Mouse (Mus musculus) left cerebral cortex, adult 11 months (tissue): ENCODE results near the gene Rfc5.
"Not testable (repeated sequence)": the region's sequence is repeated elsewhere in the genome, so short reads cannot be mapped to it uniquely, and the experiment has no call there.

ENCODE experiments used
- DNase-seq: peaks from one replicate; pipeline ENCODE4 v3.0.0; 2022; ENCODE audit warnings: low spot score

Rfc5 gene

DNA sequence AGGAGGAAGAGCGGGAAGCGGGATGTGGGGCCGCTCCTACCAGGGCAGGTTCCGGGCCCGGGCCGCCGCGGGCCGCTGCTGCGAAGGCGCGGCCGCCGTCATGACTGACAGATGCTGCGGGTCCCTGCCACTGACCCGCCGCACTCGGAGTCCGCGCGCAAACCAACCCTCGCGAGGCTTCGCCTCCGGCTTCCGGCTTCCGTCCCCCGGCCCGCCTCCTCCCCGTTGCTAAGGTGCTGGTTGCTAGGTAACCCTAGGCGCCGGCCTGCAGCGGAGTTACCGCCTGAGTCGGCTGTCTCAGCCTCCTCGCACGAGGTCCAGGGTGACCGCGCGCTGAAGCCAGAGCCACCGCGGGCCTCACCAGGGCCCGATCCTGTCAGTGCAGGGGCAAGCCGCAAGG, at the start of gene Rfc5:
Gene Rfc5, minus strand, starts transcription at position 171 of the 400 bp plus-strand sequence.
- peak; percentile 86 for DNase-seq

- not testable (repeated sequence) for DNase-seq
Measured at GRCm38 (mm10) chr5:117433501-117433900, 44.7 kb upstream of the Rfc5 start.

GRCm38 (mm10) chr5:117417442-117417841, 28.6 kb upstream of the Rfc5 start:
- DNase-seq = no peak

DNA sequence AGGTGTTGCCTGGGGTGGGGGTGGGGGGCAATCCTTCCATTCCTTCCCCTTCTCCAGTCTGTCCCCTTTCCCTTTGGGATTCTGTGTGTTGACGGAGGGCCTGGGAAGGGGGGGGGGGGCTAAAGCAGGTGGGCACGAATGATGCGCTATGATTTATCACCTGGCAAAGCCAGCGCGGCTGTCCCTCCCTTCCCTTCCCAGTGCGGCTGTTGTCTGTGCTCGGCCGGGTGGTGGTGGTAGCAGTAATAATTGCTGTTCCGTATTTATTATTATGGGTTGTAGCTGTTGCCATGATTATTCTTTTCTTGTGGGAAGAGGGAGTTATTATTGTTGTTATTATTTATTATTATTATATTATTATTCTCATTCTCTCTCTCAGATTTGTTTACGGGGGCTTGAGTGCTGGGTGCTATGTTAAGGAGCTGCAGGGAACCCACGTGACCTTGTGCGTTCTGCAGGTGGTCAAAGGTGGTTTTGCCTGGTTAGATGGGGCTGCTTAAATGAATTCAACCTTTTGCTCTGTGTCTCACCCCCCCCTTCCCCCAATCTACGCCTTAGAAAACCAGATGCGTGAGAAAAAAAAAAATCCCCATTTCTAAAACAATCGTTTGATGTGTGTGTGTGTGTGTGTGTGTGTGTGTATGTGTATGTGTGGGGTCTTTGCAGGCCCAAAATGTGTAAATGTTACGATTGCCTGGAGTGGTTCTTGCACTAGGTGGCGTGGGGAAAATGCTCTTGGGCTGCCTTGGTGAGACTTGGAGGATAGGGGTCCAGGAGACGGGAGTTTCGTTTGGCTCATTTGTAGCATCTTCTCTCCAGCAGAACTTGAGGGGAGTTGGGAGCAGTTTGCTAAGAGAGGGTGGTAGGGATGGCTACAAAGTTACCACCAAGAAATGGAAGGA, 26.4 kb upstream of the Rfc5 start:
- DNase-seq = no peak

- DNase-seq = no peak
Measured at GRCm38 (mm10) chr5:117414611-117415010, 25.8 kb upstream of the Rfc5 start.

DNA sequence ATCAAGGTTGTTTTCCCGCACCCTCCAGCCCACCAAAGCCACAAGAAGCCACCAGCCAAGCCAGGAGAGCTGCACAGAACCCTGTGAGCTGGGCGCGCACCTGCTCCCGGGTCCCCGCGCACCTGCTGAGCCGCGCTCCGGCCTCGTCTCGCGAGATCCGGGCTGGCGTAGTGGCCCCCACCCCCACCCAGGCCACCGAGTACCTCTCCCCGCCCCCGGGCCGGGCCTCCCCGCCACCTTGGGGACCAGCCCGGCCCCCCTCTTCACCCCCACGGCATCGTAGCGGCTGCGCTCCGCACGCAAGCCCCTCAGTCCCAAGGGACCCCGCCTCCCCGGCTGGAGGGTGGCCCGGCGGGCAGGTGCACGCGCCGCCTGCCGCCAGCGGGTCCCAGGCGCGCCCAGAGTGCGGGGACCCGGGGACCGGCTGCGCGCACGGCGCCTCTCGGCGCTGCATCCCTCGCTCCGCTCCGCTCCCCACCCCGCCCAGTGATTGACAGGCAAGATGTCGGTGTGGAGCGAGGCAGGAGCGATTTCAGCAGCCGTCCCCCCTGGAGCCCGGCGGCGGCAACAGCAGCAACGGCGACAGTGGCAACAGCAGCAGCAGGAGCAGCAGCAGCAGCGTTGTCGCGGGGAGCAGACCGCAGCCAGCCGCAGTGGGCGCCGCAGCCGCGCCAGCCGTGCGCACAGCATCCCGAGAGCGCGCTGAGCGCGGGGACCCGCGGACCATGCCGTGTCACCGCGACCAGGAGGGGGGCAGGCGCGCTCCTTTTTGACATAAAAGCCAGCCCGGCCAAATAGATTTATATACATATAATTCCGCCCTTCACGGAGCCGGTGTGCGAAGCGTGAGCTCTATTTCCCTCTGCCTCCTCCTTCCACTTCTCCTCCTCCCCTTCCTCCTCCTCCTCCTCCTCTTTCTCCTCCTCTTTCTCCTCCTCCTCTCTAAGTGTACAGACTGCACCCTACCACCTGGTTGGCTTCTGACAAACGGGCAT, 25.0 kb upstream of the Rfc5 start, which contains the start of gene Ksr2:
Gene Ksr2, plus strand, starts transcription at position 494 of the 995 bp plus-strand sequence.
- peak; percentile 67 for DNase-seq

- no peak for DNase-seq
Measured at GRCm38 (mm10) chr5:117409369-117409768, 20.5 kb upstream of the Rfc5 start.

GRCm38 (mm10) chr5:117408216-117408615, 19.4 kb upstream of the Rfc5 start:
- DNase-seq = no peak

DNA sequence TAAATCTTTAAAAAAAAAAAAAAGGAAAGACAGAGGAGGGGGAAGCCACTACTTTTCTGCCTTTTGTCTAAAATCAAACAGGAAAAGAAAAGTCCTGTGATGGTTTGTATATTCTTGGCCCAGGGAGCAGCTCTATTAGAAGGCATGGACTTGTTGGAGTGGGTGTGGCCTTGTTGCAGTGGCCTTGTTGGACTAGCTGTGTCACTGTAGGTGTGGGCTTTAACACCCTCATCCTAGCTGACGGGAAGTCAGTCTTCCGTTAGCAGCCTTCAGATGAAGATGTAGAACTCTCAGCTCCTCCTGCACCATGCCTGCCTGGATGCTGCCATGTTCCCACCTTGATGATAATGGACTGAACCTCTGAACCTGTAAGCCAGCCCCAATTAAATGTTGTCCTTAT, 15.8 kb upstream of the Rfc5 start:
- not testable (repeated sequence) for DNase-seq

- no peak for DNase-seq
Measured at GRCm38 (mm10) chr5:117403609-117404008, 14.8 kb upstream of the Rfc5 start.

GRCm38 (mm10) chr5:117399281-117399680, 10.4 kb upstream of the Rfc5 start:
- no peak for DNase-seq

DNA sequence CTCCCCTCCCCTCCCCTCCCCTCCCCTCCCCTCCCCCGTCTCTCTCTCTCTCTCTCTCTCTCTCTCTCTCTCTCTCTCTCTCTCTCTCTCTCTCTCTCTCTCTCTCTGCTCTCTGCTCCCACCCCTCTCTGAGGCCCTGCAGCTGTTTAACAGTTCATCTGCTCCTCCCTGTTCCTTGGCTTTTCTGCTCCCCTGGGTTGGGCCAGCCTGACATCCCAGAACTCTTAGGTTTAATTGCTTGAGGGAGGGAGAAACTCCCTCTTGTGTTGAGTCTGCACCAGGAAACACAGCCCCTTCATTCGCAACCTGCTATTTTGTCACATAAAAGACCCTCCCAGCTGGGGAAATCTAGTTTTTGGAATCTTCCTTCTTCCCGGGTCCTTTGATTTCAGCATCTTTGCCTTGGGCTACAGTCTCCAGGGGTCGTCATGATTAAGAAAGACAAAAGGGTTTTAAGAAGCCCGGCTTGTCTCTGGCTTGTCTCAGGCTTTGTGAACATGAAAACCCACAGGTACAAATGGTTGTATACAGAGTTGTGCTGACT, 9.2 kb upstream of the Rfc5 start:
- no peak for DNase-seq

DNA sequence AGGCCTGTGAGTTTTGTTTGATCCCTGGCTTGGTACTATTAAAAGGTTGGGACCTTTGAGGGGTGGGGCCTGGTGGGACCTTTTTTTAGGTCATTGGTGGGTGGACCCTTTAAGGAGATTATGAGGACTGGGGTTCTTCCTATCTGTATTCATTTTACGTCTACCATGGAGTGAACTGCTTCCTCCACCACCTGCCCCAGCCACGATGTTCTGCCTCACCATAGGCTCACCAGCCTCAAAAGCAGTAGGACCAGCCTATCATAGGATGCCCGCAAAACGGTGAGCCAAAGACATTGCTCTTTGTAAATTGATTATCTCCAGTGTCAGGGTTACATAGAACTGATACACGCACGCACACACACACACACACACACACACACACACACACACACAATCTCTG, 8.5 kb upstream of the Rfc5 start:
- DNase-seq = no peak

GRCm38 (mm10) chr5:117396596-117397014, 7.8 kb upstream of the Rfc5 start:
- no peak for DNase-seq

GRCm38 (mm10) chr5:117395834-117396233, 7.0 kb upstream of the Rfc5 start:
- no peak for DNase-seq

DNA sequence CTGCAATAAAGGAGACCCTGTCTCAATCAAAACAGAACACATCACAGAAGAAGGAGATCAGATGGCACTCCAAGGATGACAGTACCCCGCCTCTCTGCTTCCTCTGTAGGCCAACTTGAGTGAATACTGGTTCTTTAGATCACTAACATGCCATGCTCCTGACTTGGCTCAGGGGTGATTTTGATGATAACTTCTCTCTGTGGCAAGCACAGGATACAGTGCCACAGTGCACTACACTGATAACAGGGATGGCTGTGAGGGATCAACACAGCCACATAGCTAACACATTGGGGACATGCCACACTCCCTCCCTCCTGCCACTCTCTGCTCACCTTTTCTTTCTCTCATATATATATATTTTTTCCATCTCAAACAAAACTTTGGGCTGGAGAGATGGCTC, 2.0 kb upstream of the Rfc5 start:
- DNase-seq = no peak

GRCm38 (mm10) chr5:117388296-117388751, 523 bp downstream of the Rfc5 start:
- no peak for DNase-seq

- DNase-seq = no peak
Measured at GRCm38 (mm10) chr5:117383198-117383597, 5.6 kb downstream of the Rfc5 start.

GRCm38 (mm10) chr5:117381785-117382184, 7.1 kb downstream of the Rfc5 start:
- no peak for DNase-seq

DNA sequence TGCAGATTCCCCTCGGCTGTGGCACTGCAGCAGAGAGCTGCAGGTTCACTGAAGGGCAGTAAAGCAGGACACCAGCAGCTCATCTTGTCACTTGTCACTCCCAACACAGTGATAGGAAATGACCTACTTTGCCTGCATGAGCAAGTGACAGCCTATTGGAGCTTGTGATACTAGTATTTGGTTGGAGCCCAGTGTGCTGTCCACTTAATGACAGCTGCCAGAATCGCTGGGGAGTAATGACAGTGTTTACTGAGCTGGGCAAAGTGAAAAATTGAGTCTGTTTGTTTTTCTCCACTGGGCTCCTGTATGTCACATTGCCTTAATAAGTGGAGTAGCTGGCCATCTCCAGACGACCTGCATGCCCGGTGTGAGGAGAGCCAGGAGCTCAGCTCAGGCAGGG, 8.6 kb downstream of the Rfc5 start:
- no peak for DNase-seq

DNA sequence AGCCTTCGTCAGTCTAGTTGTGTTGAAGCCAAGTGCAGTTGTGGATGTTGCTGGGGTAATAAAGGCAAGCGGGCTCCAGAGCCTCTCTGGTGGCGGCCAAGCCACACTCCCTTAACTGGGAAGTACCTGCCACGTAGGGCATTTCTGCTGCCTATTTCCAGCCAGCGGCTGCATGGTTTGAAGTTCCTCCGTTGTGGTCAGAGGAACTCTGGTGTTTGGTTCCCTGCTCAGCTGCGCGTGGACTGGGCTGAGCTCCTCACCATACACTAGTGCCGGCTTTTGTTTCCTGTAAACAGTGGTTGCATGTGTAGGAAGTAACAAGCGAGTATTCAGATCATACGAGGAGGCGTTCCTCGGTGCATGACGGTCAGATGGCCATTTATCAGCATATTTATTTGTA, 11.1 kb downstream of the Rfc5 start:
- DNase-seq = not testable (repeated sequence)

DNA sequence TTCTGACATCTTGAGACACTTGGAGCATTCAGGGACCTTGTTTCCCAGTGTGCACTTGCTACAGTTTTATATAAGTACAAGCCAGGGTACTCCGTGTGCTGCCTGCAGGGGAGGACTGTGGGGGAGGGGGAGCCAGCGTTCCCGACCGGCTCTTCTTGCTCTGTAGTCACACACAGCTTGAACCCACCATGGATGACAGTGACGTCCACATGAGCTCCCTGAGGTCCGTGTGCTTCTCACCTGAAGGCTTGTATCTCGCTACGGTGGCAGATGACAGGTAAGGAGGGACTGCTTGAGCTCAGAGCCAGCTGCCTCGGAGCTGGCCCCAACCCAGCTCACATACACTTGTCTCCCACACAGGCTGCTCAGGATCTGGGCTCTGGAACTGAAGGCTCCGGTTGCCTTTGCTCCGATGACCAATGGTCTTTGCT, 12.5 kb downstream of the Rfc5 start:
- no peak for DNase-seq
